Mouse (Mus musculus): ENCODE results near the gene Fam76b.

GRCm38 (mm10) chr9:13904091-13904779 is 76.7 kb downstream of the Fam76b start:
- TF ChIP-seq CTCF (IDR thresholded peaks at IDR 0.05; ENCODE audit: borderline replicate concordance, insufficient read depth, low read depth, low read length), result no peak
- TF ChIP-seq POLR2A (IDR thresholded peaks at IDR 0.05; ENCODE audit: borderline replicate concordance, insufficient read depth, low read length), result no peak
